Mouse (Mus musculus): Measurements from ENCODE around the gene Ttc38. TPM values are rescaled to one million over a fixed set of nuclear protein-coding genes. Genes with fewer than 3 reads are reported as not detected.

The Ttc38 gene
- polyA plus RNA-seq, 1 experiment from 2014 or later, result 3.9 TPM

GRCm38 (mm10) chr15:85807404-85807803, 24.7 kb upstream of the Ttc38 start:
- H3K9me3 ChIP-seq, result no peaks in the 10 kb centered on the region
- no peak overlapping the region for H3K27ac ChIP-seq
- no peak for ATAC-seq (ENCODE audit: low FRiP score, low read depth)
- no peak overlapping the region for H3K9ac ChIP-seq
- H3K4me1 ChIP-seq, result peaks cover 7% of the 10 kb centered on the region
- H3K4me3 ChIP-seq, result no peak overlapping the region
- H3K4me2 ChIP-seq (replicated peaks), result no peak overlapping the region
- no peaks in the 10 kb centered on the region for H3K36me3 ChIP-seq
- WGBS, result 80% methylated on average over 4 of the region's 4 CpGs
- no peaks in the 10 kb centered on the region for H3K27me3 ChIP-seq (replicated peaks)

- Histone ChIP-seq H3K9ac (no peak overlapping the region), H3K27me3 (replicated peaks) (no peaks in the 10 kb centered on the region), H3K4me2 (replicated peaks) (no peak overlapping the region), H3K36me3 (no peaks in the 10 kb centered on the region), H3K4me1 (peaks cover 7% of the 10 kb centered on the region), H3K9me3 (no peaks in the 10 kb centered on the region), H3K27ac (no peak overlapping the region), H3K4me3 (no peak overlapping the region)
- no peak for ATAC-seq (ENCODE audit: low FRiP score, low read depth)
- 79% methylated on average over 6 of the region's 6 CpGs for WGBS
Measured at GRCm38 (mm10) chr15:85808031-85808430, 24.1 kb upstream of the Ttc38 start.

GRCm38 (mm10) chr15:85808434-85808833, 23.7 kb upstream of the Ttc38 start:
- 52% methylated on average over 8 of the region's 8 CpGs for WGBS
- no peak overlapping the region for H3K27ac ChIP-seq
- H3K4me2 ChIP-seq (replicated peaks), result no peak overlapping the region
- H3K36me3 ChIP-seq, result no peaks in the 10 kb centered on the region
- no peak overlapping the region for H3K9ac ChIP-seq
- no peak for ATAC-seq (ENCODE audit: low FRiP score, low read depth)
- no peaks in the 10 kb centered on the region for H3K27me3 ChIP-seq (replicated peaks)
- no peak overlapping the region for H3K4me3 ChIP-seq
- peaks cover 7% of the 10 kb centered on the region for H3K4me1 ChIP-seq
- H3K9me3 ChIP-seq, result no peaks in the 10 kb centered on the region

GRCm38 (mm10) chr15:85809091-85809490, 23.0 kb upstream of the Ttc38 start:
- ATAC-seq (ENCODE audit: low FRiP score, low read depth), result no peak
- WGBS, result 90% methylated on average over 12 of the region's 12 CpGs
- Histone ChIP-seq H3K4me3 (no peak overlapping the region), H3K9me3 (no peaks in the 10 kb centered on the region), H3K4me2 (replicated peaks) (no peak overlapping the region), H3K27me3 (replicated peaks) (no peaks in the 10 kb centered on the region), H3K27ac (no peak overlapping the region), H3K4me1 (peaks cover 7% of the 10 kb centered on the region), H3K36me3 (no peaks in the 10 kb centered on the region), H3K9ac (no peak overlapping the region)

GRCm38 (mm10) chr15:85810462-85810805, 21.7 kb upstream of the Ttc38 start:
- H3K27ac ChIP-seq, result no peak overlapping the region
- H3K4me2 ChIP-seq (replicated peaks), result peak overlapping the region; percentile 89
- WGBS, result 87% methylated on average over 5 of the region's 5 CpGs
- H3K9ac ChIP-seq, result no peak overlapping the region
- peak overlapping the region; percentile 73; the same call in 1 of the 2 replicates for H3K4me3 ChIP-seq
- no peaks in the 10 kb centered on the region for H3K27me3 ChIP-seq (replicated peaks)
- H3K4me1 ChIP-seq, result peaks cover 7% of the 10 kb centered on the region
- ATAC-seq (ENCODE audit: low FRiP score, low read depth), result no peak
- no peaks in the 10 kb centered on the region for H3K9me3 ChIP-seq
- H3K36me3 ChIP-seq, result no peaks in the 10 kb centered on the region

GRCm38 (mm10) chr15:85810806-85811521, 21.1 kb upstream of the Ttc38 start:
- peak; percentile 90 for ATAC-seq (ENCODE audit: low FRiP score, low read depth)
- Histone ChIP-seq H3K4me2 (replicated peaks) (peak overlapping the region; percentile 89), H3K27me3 (replicated peaks) (no peaks in the 10 kb centered on the region), H3K9me3 (no peaks in the 10 kb centered on the region), H3K4me1 (peaks cover 7% of the 10 kb centered on the region), H3K36me3 (no peaks in the 10 kb centered on the region), H3K27ac (peak overlapping the region; percentile 42; the same call in 1 of the 2 replicates), H3K9ac (peak overlapping the region; percentile 72), H3K4me3 (peak overlapping the region; percentile 73)
- 5% methylated on average over 36 of the region's 36 CpGs for WGBS

- Histone ChIP-seq H3K4me3 (peak within 1 kb of the TSS; percentile 73), H3K4me2 (replicated peaks) (peak within 1 kb of the TSS; percentile 89), H3K27me3 (replicated peaks) (no peaks in the 10 kb centered on the region), H3K4me1 (peaks cover 7% of the 10 kb centered on the region), H3K9ac (peak within 1 kb of the TSS; percentile 72), H3K36me3 (no peaks in the 10 kb centered on the region), H3K27ac (peak within 1 kb of the TSS; percentile 42; the same call in 1 of the 2 replicates), H3K9me3 (no peaks in the 10 kb centered on the region)
- ATAC-seq (ENCODE audit: low FRiP score, low read depth), result peak; percentile 95
- 3% methylated on average over 36 of the region's 36 CpGs for WGBS
Measured at GRCm38 (mm10) chr15:85811535-85812277, 20.4 kb upstream of the Ttc38 start, which contains the start of gene Cdpf1. TSS of gene Cdpf1 (minus strand) at chr15:85811697.

- H3K36me3 ChIP-seq, result no peaks in the 10 kb centered on the region
- H3K27me3 ChIP-seq (replicated peaks), result no peaks in the 10 kb centered on the region
- WGBS, result 77% methylated on average over 10 of the region's 10 CpGs
- no peak for ATAC-seq (ENCODE audit: low FRiP score, low read depth)
- H3K4me3 ChIP-seq, result no peak overlapping the region
- no peak overlapping the region for H3K9ac ChIP-seq
- H3K27ac ChIP-seq, result no peak overlapping the region
- peaks cover 7% of the 10 kb centered on the region for H3K4me1 ChIP-seq
- H3K9me3 ChIP-seq, result 0 out of 2 replicates have a peak, but pooled peaks cover 8% of the 10 kb centered on the region
- H3K4me2 ChIP-seq (replicated peaks), result no peak overlapping the region
Measured at GRCm38 (mm10) chr15:85813428-85813827, 18.7 kb upstream of the Ttc38 start.

- H3K4me1 ChIP-seq, result peaks cover 8% of the 10 kb centered on the region; the same call in 1 of the 2 replicates
- H3K27me3 ChIP-seq (replicated peaks), result peaks cover 16% of the 10 kb centered on the region
- no peak within 1 kb of the TSS for H3K27ac ChIP-seq
- 1% methylated on average over 65 of the region's 65 CpGs for WGBS
- peak within 1 kb of the TSS; percentile 71 for H3K9ac ChIP-seq
- no peaks in the 10 kb centered on the region for H3K36me3 ChIP-seq
- H3K4me2 ChIP-seq (replicated peaks), result peak within 1 kb of the TSS; percentile 98
- H3K9me3 ChIP-seq, result 0 out of 2 replicates have a peak, but pooled peaks cover 13% of the 10 kb centered on the region
- peak; percentile 29; the same call in 1 of the 2 replicates for ATAC-seq (ENCODE audit: low FRiP score, low read depth)
- H3K4me3 ChIP-seq, result peak within 1 kb of the TSS; percentile 51
Measured at GRCm38 (mm10) chr15:85821203-85822010, 10.7 kb upstream of the Ttc38 start, which contains the start of gene Pkdrej. TSS of gene Pkdrej (minus strand) at chr15:85821734.

GRCm38 (mm10) chr15:85822011-85822359, 10.1 kb upstream of the Ttc38 start:
- H3K9me3 ChIP-seq, result 0 out of 2 replicates have a peak, but pooled peaks cover 13% of the 10 kb centered on the region
- no peak overlapping the region for H3K9ac ChIP-seq
- 15% methylated on average over 4 of the region's 4 CpGs for WGBS
- peaks cover 16% of the 10 kb centered on the region for H3K27me3 ChIP-seq (replicated peaks)
- peaks cover 8% of the 10 kb centered on the region; the same call in 1 of the 2 replicates for H3K4me1 ChIP-seq
- peak overlapping the region; percentile 98 for H3K4me2 ChIP-seq (replicated peaks)
- H3K4me3 ChIP-seq, result peak overlapping the region; percentile 51; the same call in 1 of the 2 replicates
- no peak overlapping the region for H3K27ac ChIP-seq
- ATAC-seq (ENCODE audit: low FRiP score, low read depth), result 0 out of 2 replicates have a peak, but pooled peaks have one; percentile 9
- no peaks in the 10 kb centered on the region for H3K36me3 ChIP-seq

- ATAC-seq (ENCODE audit: low FRiP score, low read depth), result no peak
Measured at GRCm38 (mm10) chr15:85826676-85827075, 5.4 kb upstream of the Ttc38 start.

More at GRCm38 (mm10) chr15:85826676-85827075, 5.4 kb upstream of the Ttc38 start:
- Histone ChIP-seq H3K27me3 (replicated peaks) (peaks cover 7% of the 10 kb centered on the region), H3K9ac (no peak overlapping the region), H3K4me2 (replicated peaks) (no peak overlapping the region), H3K4me1 (0 out of 2 replicates have a peak, but pooled peaks cover under 1% of the 10 kb centered on the region), H3K36me3 (no peaks in the 10 kb centered on the region), H3K27ac (no peak overlapping the region), H3K9me3 (no peaks in the 10 kb centered on the region), H3K4me3 (no peak overlapping the region)
- 79% methylated on average over 5 of the region's 5 CpGs for WGBS
